Mouse (Mus musculus) forebrain, embryonic 10.5 days (tissue): ENCODE results near the gene Prss53. TPM values are rescaled to one million over a fixed set of nuclear protein-coding genes. Genes with fewer than 3 reads are reported as not detected.
A peak's percentile ranks its signal among the peaks of the same experiment; 100 is the strongest.

Experiments
- DNase-seq: peaks from one replicate; pipeline ENCODE4 v3.0.0-alpha.2; 2017; ENCODE audit warnings: low spot score; ENCODE audit errors: extremely low spot score
- H3K27ac ChIP-seq: fragments of 300-500 bp; sonication (generic); 2 replicates; pipeline ENCODE4 v1.5.1; 2016; ENCODE audit warnings: mild to moderate bottlenecking
- H3K27me3 ChIP-seq: fragments of 300-500 bp; sonication (generic); 2 replicates; pipeline ENCODE4 v1.6.1; 2016; ENCODE audit warnings: mild to moderate bottlenecking; ENCODE audit not compliant: poor library complexity, severe bottlenecking
- H3K36me3 ChIP-seq: fragments of 300-500 bp; sonication (generic); replicated peaks from 2 replicates; pipeline ENCODE4 v1.6.1; 2016; ENCODE audit warnings: mild to moderate bottlenecking, moderate library complexity
- H3K4me1 ChIP-seq: fragments of 300-500 bp; sonication (generic); 2 replicates; pipeline ENCODE4 v1.6.1; 2016
- H3K4me3 ChIP-seq: fragments of 300-500 bp; sonication (generic); 2 replicates; pipeline ENCODE4 v1.5.1; 2016; ENCODE audit warnings: mild to moderate bottlenecking, moderate library complexity
- H3K9me3 ChIP-seq: fragments of 300-500 bp; sonication (generic); 2 replicates; pipeline ENCODE4 v1.6.1; 2016; ENCODE audit warnings: mild to moderate bottlenecking, moderate library complexity
- WGBS: fragments of 180-500 bp; shearing (Covaris S2); methylation state at CpG from one replicate; pipeline ENCODE4 v1.1.7; 2016; 5-methylcytosine and 5-hydroxymethylcytosine counted together
- polyA plus RNA-seq: library from polyadenylated mRNA; unstranded; fragments of >200 nt; fragmentation: Nextera tagmentation; extraction: Ambion mirVana; gene quantifications from 2 replicates; pipeline ENCODE4 v1.2.1, GENCODE M21; 2016

Gene Prss53
- polyA plus RNA-seq, 1 experiment from 2014 or later, result 0.32 TPM

DNA sequence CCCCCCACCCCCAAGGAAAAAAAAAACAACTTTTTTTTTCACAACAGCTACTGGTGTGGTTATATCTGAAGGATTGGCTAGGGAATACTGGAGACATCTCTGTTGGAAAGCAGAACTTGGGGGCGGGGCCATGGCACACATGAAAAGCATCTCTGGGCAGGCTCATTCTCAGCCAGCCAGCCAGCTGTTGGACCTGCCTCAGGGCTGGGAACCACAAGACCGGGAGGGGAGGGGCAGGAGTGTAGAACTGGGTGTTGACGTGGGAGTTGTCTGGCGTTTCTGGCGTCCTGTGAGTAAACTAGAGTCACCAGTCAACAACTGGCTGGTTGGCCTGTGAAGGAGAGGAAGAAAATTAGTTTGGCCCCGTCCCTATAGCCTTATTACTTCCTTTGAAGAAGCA lies 4.8 kb downstream of the Prss53 start:
- no peak overlapping the region for H3K4me3 ChIP-seq
- H3K27ac ChIP-seq, result no peak overlapping the region
- H3K36me3 ChIP-seq, result peaks cover 100% of the 10 kb centered on the region
- no peak for DNase-seq
- H3K27me3 ChIP-seq, result no peaks in the 10 kb centered on the region
- WGBS, result 84% methylated on average over 6 of the region's 6 CpGs
- H3K4me1 ChIP-seq, result peaks cover 19% of the 10 kb centered on the region
- H3K9me3 ChIP-seq, result no peaks in the 10 kb centered on the region

DNA sequence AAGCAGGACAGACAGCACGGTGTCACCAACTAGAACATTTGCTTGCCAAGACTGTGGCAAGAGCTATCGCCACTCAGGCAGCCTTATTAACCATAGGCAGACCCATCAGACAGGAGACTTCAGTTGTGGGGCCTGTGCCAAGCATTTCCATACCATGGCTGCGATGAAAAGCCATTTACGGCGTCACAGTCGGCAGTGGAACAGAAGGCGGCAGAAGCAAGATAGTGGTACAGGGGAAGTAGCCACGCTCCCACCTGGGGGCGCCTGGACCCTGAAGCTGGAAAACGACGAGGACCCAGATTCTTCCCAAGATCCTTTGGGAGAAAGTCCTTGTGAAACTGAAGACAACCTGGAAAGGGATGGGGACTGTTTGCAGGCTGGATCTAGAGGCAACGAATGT lies 10.3 kb downstream of the Prss53 start:
- 90% methylated on average over 12 of the region's 12 CpGs for WGBS
- Histone ChIP-seq H3K4me1 (peaks cover 28% of the 10 kb centered on the region), H3K27me3 (no peaks in the 10 kb centered on the region), H3K27ac (no peak overlapping the region), H3K4me3 (no peak overlapping the region), H3K9me3 (0 out of 2 replicates have a peak, but pooled peaks cover 4% of the 10 kb centered on the region), H3K36me3 (peaks cover 78% of the 10 kb centered on the region)
- no peak for DNase-seq

DNA sequence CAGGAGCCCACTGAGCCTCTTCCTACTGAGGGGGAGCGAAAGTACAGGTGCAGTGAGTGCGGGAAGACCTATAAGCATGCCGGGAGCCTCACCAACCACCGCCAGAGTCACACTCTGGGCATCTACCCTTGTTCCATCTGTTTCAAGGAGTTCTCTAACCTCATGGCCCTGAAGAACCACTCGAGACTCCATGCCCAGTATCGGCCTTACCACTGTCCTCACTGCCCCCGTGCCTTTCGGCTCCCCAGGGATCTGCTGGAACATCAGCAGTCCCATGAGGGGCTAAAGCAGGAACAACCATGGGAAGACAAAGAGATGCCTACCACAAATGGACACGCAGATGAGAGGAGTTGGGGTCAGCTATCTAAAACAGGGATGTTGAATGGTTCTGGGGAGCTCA lies 11.5 kb downstream of the Prss53 start:
- DNase-seq, result no peak
- Histone ChIP-seq H3K27me3 (no peaks in the 10 kb centered on the region), H3K4me3 (peak overlapping the region; percentile 12; the same call in 1 of the 2 replicates), H3K36me3 (peaks cover 67% of the 10 kb centered on the region), H3K9me3 (0 out of 2 replicates have a peak, but pooled peaks cover 4% of the 10 kb centered on the region), H3K27ac (no peak overlapping the region), H3K4me1 (peaks cover 24% of the 10 kb centered on the region)
- WGBS, result 97% methylated on average over 9 of the region's 9 CpGs

DNA sequence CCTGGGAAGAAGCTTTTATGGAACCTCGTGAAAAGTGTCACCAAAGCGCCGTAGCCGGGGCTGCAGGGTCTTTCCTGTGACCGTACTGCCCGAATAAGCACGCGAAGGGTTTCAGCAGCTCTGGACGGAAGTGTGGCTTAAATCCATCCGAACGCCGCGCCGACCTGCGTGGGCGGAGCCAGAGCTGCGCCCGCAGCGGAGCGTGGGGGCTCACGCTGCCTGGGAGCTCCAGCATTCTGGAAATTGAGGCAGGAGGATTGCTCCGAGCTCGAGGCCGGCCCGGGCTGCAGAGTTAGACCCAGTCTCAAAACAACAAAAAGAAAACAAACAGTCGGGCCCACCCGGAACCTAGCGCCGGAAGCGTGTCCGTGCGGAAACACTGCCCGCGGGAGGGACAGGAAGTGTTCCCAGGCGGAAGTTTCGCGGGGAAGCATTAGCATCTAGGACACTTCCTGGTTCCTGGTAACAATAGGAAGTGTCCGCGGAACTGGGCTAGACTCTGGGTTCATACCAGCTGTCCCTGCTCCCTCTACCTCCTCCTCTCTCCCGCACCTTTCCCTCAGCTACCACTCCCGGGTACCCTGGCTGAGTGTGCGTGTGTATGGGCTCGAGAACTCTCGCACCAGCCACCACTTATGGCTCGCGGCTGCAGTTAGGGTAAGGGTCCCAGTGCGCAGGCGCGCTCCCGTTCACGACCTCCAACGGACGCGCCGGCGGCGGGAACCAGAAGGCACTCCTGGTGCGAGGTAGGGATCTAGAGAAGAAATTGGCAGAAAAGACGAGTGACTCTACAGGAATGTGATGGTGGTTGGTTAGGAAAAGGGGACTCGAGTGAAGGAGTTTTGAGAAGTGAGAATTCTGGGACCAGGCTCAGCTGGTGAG lies 14.1 kb downstream of the Prss53 start, which contains the start of gene Zfp668:
Gene Zfp668 (minus strand): TSS at position 362 of the 882 bp plus-strand sequence.
- H3K36me3 ChIP-seq, result peaks cover 64% of the 10 kb centered on the region
- peak; percentile 93 for DNase-seq
- H3K27me3 ChIP-seq, result no peaks in the 10 kb centered on the region
- 0 out of 2 replicates have a peak, but pooled peaks cover 4% of the 10 kb centered on the region for H3K9me3 ChIP-seq
- peak within 1 kb of the TSS; percentile 99 for H3K27ac ChIP-seq
- peaks cover 27% of the 10 kb centered on the region for H3K4me1 ChIP-seq
- peak within 1 kb of the TSS; percentile 93 for H3K4me3 ChIP-seq
- under 1% methylated on average over 60 of the region's 60 CpGs for WGBS

DNA sequence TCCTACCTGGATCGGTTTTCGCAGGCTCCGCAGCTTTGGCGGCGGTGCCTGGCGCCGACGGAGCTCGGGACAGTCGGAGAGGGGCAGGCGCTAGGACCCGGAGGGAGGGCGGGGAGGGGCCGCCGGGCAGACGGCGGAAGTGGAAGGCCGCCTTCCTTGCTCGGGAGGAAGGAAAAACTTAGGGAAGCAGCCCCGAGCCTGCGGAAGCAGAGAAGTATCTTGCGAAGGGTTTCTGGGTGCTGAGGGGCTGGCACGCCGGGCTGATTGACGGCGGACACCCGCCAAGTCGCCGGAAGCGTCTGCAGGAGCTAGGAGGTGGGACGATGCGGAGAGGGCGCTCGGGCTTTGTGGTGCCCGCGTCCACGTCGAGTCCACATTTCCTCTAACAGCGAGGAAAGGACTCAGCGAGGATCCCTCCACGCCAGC lies 14.7 kb downstream of the Prss53 start, which contains the start of gene Zfp646:
Gene Zfp646 (plus strand): TSS at position 181 of the 426 bp plus-strand sequence.
- 0 out of 2 replicates have a peak, but pooled peaks cover 4% of the 10 kb centered on the region for H3K9me3 ChIP-seq
- peak within 1 kb of the TSS; percentile 99 for H3K27ac ChIP-seq
- peaks cover 64% of the 10 kb centered on the region for H3K36me3 ChIP-seq
- WGBS, result under 1% methylated on average over 41 of the region's 41 CpGs
- DNase-seq, result peak; percentile 90
- H3K27me3 ChIP-seq, result no peaks in the 10 kb centered on the region
- peak within 1 kb of the TSS; percentile 93 for H3K4me3 ChIP-seq
- peaks cover 27% of the 10 kb centered on the region for H3K4me1 ChIP-seq

DNA sequence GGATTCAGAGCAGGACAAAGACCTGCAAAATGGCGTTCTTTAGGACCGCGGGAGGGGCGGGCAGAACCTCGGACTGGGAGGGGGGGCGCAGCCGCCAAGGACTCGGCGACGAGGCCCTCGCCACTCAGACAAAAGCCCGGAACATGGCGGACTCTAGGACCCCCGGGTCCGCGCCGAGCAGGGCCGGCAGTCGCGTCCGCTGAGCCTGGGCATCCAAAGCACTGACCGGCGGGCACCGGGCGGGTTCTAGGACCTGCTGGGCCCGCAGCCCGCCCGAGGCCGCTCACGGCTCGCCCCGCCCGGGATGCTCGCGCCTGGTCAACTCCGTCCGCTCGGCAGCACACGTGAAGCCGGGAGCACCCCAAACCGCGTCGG lies 15.2 kb downstream of the Prss53 start:
- Histone ChIP-seq H3K4me3 (peak overlapping the region; percentile 93), H3K9me3 (0 out of 2 replicates have a peak, but pooled peaks cover 4% of the 10 kb centered on the region), H3K27me3 (no peaks in the 10 kb centered on the region), H3K27ac (peak overlapping the region; percentile 99), H3K36me3 (peaks cover 64% of the 10 kb centered on the region), H3K4me1 (peaks cover 27% of the 10 kb centered on the region)
- peak; percentile 99 for DNase-seq
- under 1% methylated on average over 37 of the region's 43 CpGs for WGBS

DNA sequence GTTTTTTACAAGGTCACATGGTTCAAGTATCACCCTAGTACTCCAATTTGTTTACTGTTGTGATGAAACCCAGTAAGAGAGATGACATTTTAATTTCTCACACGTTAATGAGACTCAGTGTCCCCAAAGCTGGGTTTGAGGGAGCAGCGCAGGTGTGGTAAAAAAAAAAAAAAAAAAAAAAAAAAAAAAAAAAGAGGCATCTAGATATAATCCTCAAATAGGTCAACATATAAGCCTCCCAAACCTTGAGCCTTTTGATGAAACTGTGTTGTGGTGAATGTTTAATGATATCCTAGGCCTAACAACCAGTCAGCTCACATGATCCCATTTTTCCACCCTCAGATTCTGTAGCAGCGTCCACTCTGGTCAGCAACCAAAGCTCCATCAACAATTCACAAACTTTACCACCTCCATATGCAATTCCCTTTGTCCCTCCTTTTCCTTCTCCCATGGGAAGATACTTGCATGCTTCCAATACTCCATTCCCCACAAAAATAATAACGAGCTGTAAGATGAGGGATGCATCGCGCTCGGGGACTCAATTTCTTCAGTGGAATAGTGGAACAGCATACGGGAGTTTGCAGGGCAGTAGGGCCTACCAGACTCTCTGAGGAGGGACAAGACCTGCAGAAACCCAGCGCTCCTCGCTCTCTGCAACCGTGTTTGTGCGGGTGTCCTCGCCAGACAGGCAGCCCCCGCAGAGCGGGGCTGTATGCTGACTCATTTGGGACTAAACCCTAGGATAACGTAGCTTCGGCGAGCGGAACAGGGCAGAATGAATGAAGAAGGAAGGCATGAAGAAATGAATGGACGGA lies 15.8 kb downstream of the Prss53 start:
- Histone ChIP-seq H3K27ac (peak overlapping the region; percentile 99), H3K36me3 (peaks cover 64% of the 10 kb centered on the region), H3K27me3 (no peaks in the 10 kb centered on the region), H3K4me3 (peak overlapping the region; percentile 93), H3K9me3 (0 out of 2 replicates have a peak, but pooled peaks cover 4% of the 10 kb centered on the region), H3K4me1 (peaks cover 27% of the 10 kb centered on the region)
- WGBS, result 5% methylated on average over 20 of the region's 20 CpGs
- DNase-seq, result no peak

DNA sequence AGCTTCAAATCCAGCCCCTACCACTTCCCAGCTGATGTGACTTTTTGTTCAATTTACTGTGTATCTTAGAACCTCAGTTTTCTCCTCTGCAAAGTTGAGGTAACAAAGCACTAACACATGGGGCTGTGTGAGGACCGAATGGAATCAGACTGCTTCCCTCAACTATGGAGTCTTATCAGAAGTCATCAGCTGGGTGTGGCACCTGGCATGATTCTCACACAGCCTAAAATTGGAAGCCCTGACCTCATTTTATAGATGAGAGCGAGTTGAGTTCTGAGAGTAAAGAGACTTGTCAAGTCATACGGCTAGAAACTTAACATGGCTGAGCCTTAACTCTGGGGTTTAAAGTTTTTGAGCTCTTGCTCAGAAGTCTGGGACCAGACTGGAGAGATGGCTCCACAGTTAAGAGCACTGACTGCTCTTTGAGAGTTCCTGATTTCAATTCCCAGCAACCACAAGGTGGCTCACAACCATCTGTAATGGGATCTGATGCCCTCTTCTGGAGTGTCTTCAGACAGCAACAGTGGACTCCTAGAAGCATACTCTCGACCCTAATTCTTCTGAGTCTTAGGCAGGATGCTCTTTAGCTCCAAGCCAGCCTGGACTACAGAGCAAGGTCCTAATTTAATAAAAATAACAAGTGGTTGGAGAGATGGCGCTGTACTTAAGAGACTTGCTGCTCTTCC lies 20.5 kb downstream of the Prss53 start:
- 85% methylated on average over 5 of the region's 5 CpGs for WGBS
- DNase-seq, result no peak
- Histone ChIP-seq H3K27ac (no peak overlapping the region), H3K9me3 (no peaks in the 10 kb centered on the region), H3K36me3 (peaks cover 86% of the 10 kb centered on the region), H3K4me3 (no peak overlapping the region), H3K4me1 (peaks cover 18% of the 10 kb centered on the region), H3K27me3 (no peaks in the 10 kb centered on the region)

DNA sequence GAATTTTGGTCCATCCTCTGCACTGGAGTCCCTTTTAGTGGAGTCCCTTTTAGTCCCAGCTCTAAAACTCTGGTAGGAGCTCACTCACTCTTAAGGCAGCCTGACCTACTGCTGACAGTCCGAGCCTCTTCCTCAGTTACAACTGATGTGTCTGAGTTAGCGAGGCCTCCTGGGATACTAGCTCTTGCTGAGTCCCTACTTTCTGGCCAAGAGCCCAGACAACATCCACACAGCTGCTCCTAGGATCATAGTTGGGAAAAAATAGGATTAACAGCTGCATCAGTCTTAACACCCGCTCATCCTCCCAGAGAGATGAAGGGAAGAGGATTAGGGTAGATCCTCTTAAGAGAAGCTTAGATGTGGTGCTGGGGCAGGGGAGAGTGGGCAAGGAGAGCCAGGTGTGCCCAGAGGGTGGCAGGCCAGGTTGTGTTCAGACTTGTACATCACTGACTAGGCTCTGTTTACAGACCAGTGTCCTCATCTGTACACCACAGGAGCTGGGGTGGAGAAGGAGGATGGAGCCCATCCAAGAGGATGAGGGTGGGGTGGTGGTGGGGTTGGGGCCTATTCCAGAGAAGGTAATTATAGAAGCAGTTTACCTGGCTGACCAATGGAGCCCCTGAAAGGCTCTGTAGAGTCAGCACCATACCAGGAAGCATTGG lies 21.5 kb downstream of the Prss53 start:
- no peak overlapping the region for H3K27ac ChIP-seq
- no peak overlapping the region; the same call in 1 of the 2 replicates for H3K4me3 ChIP-seq
- DNase-seq, result no peak
- peaks cover 96% of the 10 kb centered on the region for H3K36me3 ChIP-seq
- H3K4me1 ChIP-seq, result peaks cover 14% of the 10 kb centered on the region
- no peaks in the 10 kb centered on the region for H3K9me3 ChIP-seq
- H3K27me3 ChIP-seq, result no peaks in the 10 kb centered on the region
- 87% methylated on average over 3 of the region's 3 CpGs for WGBS

DNA sequence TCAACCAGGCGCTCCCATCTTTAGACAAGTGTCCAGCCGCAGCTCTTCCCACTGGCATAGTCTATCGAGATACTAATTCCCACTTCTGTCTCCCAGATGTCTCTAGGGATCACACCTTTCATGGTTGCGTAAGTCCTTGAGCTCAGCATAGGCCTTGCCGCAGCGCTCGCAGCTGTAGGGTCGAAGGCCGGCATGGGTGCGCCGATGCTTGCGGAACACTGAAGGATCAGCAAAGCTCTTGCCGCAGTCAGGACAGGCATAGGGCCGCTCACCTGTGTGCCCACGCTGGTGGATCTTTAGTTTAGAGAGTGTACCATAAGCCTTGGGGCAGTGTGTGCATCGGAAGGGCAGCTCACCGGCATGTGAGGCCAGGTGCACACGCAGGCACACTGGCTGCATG lies 23.1 kb downstream of the Prss53 start:
- Histone ChIP-seq H3K4me3 (no peak overlapping the region), H3K4me1 (no peaks in the 10 kb centered on the region), H3K36me3 (peaks cover 85% of the 10 kb centered on the region), H3K27ac (no peak overlapping the region), H3K9me3 (no peaks in the 10 kb centered on the region), H3K27me3 (no peaks in the 10 kb centered on the region)
- WGBS, result 97% methylated on average over 18 of the region's 18 CpGs
- no peak for DNase-seq

DNA sequence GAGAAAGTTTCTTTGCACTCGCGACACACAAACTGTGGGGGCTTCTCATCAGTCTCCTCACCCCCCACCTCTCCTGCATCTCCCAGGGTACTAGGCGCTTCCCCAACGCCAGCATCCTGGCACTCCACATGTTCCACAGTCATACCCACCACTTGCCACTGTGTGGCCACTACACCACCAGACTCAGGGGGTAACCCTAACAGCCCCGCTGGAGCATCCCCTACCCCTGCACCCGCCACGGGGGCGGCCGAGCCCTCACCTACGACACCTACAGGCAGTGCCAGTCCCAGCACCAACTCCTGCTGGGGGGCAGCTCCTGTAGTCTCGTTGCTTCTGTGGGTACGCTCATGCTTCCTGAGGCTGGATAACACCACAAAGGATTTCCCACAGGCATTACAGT lies 24.3 kb downstream of the Prss53 start:
- H3K9me3 ChIP-seq, result no peaks in the 10 kb centered on the region
- H3K36me3 ChIP-seq, result peaks cover 78% of the 10 kb centered on the region
- DNase-seq, result no peak
- no peaks in the 10 kb centered on the region for H3K4me1 ChIP-seq
- H3K27me3 ChIP-seq, result no peaks in the 10 kb centered on the region
- WGBS, result 95% methylated on average over 12 of the region's 12 CpGs
- no peak overlapping the region for H3K27ac ChIP-seq
- 0 out of 2 replicates have a peak overlapping the region, but pooled peaks have one; percentile 2 for H3K4me3 ChIP-seq

DNA sequence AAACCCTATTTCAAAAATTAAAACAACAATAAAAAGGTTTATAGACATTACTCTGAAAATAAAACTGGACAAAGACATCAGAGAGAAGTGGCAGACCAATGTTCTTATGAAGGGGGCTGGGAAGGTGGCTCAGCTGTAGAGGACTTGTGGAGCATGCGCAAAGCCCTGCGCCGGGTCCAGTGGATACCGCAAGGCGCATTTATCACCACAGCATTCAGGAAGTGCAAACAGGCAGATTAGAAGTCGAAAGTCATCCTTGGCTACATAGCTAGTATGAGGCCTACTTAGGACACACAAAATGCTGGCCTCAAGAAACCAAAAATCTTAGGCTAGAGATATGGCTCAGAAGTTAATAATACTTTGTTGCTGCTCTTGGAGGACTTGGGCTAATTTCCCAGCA lies 32.5 kb downstream of the Prss53 start:
- Histone ChIP-seq H3K27ac (no peak overlapping the region), H3K36me3 (peaks cover 5% of the 10 kb centered on the region), H3K4me1 (no peaks in the 10 kb centered on the region), H3K4me3 (no peak overlapping the region), H3K9me3 (no peaks in the 10 kb centered on the region), H3K27me3 (no peaks in the 10 kb centered on the region)
- DNase-seq, result no peak
- 90% methylated on average over 6 of the region's 6 CpGs for WGBS
